Mouse (Mus musculus) ES-Bruce4 (cell line): ENCODE data around the gene Trit1. TPM values are rescaled to one million over a fixed set of nuclear protein-coding genes. Genes with fewer than 3 reads are reported as not detected.

Experiments used
- H3K27ac ChIP-seq: 2 replicates; pipeline ENCODE4 v1.5.1; 2012; ENCODE audit warnings: low read length, inconsistent platforms; ENCODE audit not compliant: insufficient read depth
- H3K27me3 ChIP-seq: 2 replicates; pipeline ENCODE4 v1.6.1; 2012; ENCODE audit warnings: mild to moderate bottlenecking, low read length, inconsistent platforms; ENCODE audit not compliant: control insufficient read depth, poor library complexity, insufficient read depth, severe bottlenecking
- H3K36me3 ChIP-seq: 2 replicates; pipeline ENCODE4 v1.6.1; 2012; ENCODE audit warnings: inconsistent platforms, mild to moderate bottlenecking, low read length, moderate library complexity; ENCODE audit not compliant: control insufficient read depth, poor library complexity, insufficient read depth, severe bottlenecking
- H3K4me1 ChIP-seq: one replicate; pipeline ENCODE4 v1.8.1; 2011; ENCODE audit warnings: low read length; ENCODE audit not compliant: control insufficient read depth, insufficient read depth
- H3K4me3 ChIP-seq: 2 replicates; pipeline ENCODE4 v1.5.1; 2011; ENCODE audit warnings: low read depth, mild to moderate bottlenecking, low read length
- H3K9ac ChIP-seq: 2 replicates; pipeline ENCODE4 v1.6.1; 2012; ENCODE audit warnings: low read depth, mild to moderate bottlenecking, inconsistent platforms; ENCODE audit not compliant: poor library complexity, severe bottlenecking
- H3K9me3 ChIP-seq: replicated peaks from 2 replicates; pipeline ENCODE4 v1.6.1; 2012; ENCODE audit warnings: mild to moderate bottlenecking, low read length, inconsistent platforms; ENCODE audit not compliant: control insufficient read depth, poor library complexity, insufficient read depth, severe bottlenecking
- CTCF ChIP-seq: IDR thresholded peaks from one replicate; pipeline ENCODE4 v1.8.1; 2011; ENCODE audit warnings: low read depth, low read length
- EP300 ChIP-seq: IDR thresholded peaks from 2 replicates; pipeline ENCODE4 v1.6.1; 2011; ENCODE audit warnings: low read depth, low read length; ENCODE audit not compliant: insufficient read depth
- POLR2A ChIP-seq: IDR thresholded peaks from one replicate; pipeline ENCODE4 v1.8.1; 2011; ENCODE audit warnings: low read length; ENCODE audit not compliant: insufficient read depth
- polyA plus RNA-seq: library from polyadenylated mRNA; stranded (reverse); fragments of >200 nt; gene quantifications from 2 replicates; pipeline ENCODE4 v1.2.4, GENCODE M21; 2011; ENCODE audit warnings: low read depth; ENCODE audit not compliant: missing spikeins, insufficient read depth, insufficient read length

Trit1 gene
- polyA plus RNA-seq, 1 experiment, result 33.0 TPM

GRCm38 (mm10) chr4:123061744-123062143 is 45.3 kb downstream of the Trit1 start:
- Histone ChIP-seq H3K27me3 (no peaks in the 10 kb centered on the region), H3K27ac (no peak overlapping the region), H3K4me3 (no peak overlapping the region), H3K4me1 (no peaks in the 10 kb centered on the region), H3K9ac (no peak overlapping the region), H3K36me3 (no peaks in the 10 kb centered on the region), H3K9me3 (no peaks in the 10 kb centered on the region)
- no peak for TF ChIP-seq POLR2A
- TF ChIP-seq EP300, result no peak
- no peak for TF ChIP-seq CTCF

GRCm38 (mm10) chr4:123068646-123069045 is 52.2 kb downstream of the Trit1 start:
- no peaks in the 10 kb centered on the region for H3K9me3 ChIP-seq
- no peaks in the 10 kb centered on the region for H3K27me3 ChIP-seq
- no peak overlapping the region for H3K4me3 ChIP-seq
- H3K36me3 ChIP-seq, result no peaks in the 10 kb centered on the region
- no peak overlapping the region for H3K27ac ChIP-seq
- TF ChIP-seq EP300 (no peak), CTCF (no peak), POLR2A (no peak)
- H3K9ac ChIP-seq, result no peak overlapping the region
- H3K4me1 ChIP-seq, result no peaks in the 10 kb centered on the region

GRCm38 (mm10) chr4:123071266-123071966 is 55.0 kb downstream of the Trit1 start:
- peak overlapping the region; percentile 38 for H3K4me3 ChIP-seq
- H3K4me1 ChIP-seq, result no peaks in the 10 kb centered on the region
- no peaks in the 10 kb centered on the region for H3K27me3 ChIP-seq
- H3K9me3 ChIP-seq, result no peaks in the 10 kb centered on the region
- TF ChIP-seq CTCF (peak; percentile 63), POLR2A (no peak), EP300 (no peak)
- H3K36me3 ChIP-seq, result no peaks in the 10 kb centered on the region
- H3K9ac ChIP-seq, result peak overlapping the region; percentile 30
- no peak overlapping the region for H3K27ac ChIP-seq

GRCm38 (mm10) chr4:123076928-123077327 is 60.5 kb downstream of the Trit1 start:
- TF ChIP-seq EP300, result no peak
- TF ChIP-seq POLR2A, result no peak
- TF ChIP-seq CTCF, result no peak
- no peak overlapping the region for H3K27ac ChIP-seq
- no peak overlapping the region for H3K4me3 ChIP-seq
- H3K27me3 ChIP-seq, result no peaks in the 10 kb centered on the region
- no peaks in the 10 kb centered on the region for H3K36me3 ChIP-seq
- no peaks in the 10 kb centered on the region for H3K4me1 ChIP-seq
- H3K9ac ChIP-seq, result no peak overlapping the region
- H3K9me3 ChIP-seq, result no peaks in the 10 kb centered on the region

GRCm38 (mm10) chr4:123078231-123078630 is 61.8 kb downstream of the Trit1 start:
- H3K36me3 ChIP-seq, result no peaks in the 10 kb centered on the region
- no peaks in the 10 kb centered on the region for H3K27me3 ChIP-seq
- H3K27ac ChIP-seq, result no peak overlapping the region
- no peak overlapping the region for H3K9ac ChIP-seq
- no peaks in the 10 kb centered on the region for H3K4me1 ChIP-seq
- TF ChIP-seq POLR2A, result no peak
- TF ChIP-seq EP300, result no peak
- no peak overlapping the region for H3K4me3 ChIP-seq
- H3K9me3 ChIP-seq, result no peaks in the 10 kb centered on the region

GRCm38 (mm10) chr4:123080791-123081190 is 64.4 kb downstream of the Trit1 start:
- Histone ChIP-seq H3K9me3 (no peaks in the 10 kb centered on the region), H3K9ac (no peak overlapping the region), H3K27ac (no peak overlapping the region), H3K36me3 (no peaks in the 10 kb centered on the region), H3K4me3 (no peak overlapping the region), H3K4me1 (no peaks in the 10 kb centered on the region), H3K27me3 (no peaks in the 10 kb centered on the region)
- TF ChIP-seq EP300, result no peak
- TF ChIP-seq POLR2A, result no peak
- no peak for TF ChIP-seq CTCF
